Mouse (Mus musculus) neural tube, embryonic 12.5 days (tissue): ENCODE data around the gene Commd7. TPM values are rescaled to one million over a fixed set of nuclear protein-coding genes. Genes with fewer than 3 reads are reported as not detected.

ENCODE experiments used
- ATAC-seq: fragments of 200-750 bp; cut with Nextera tagmentation; 2 replicates; pipeline ENCODE4 v1.8.0; 2017; ENCODE audit warnings: low read depth, mild to moderate bottlenecking, moderate TSS enrichment, moderate library complexity; ENCODE audit not compliant: low FRiP score
- H3K27ac ChIP-seq: fragments of 300-500 bp; sonication (generic); 2 replicates; pipeline ENCODE4 v1.5.1; 2016
- H3K27me3 ChIP-seq: fragments of 300-500 bp; sonication (generic); replicated peaks from 2 replicates; pipeline ENCODE4 v1.6.1; 2016; ENCODE audit warnings: mild to moderate bottlenecking
- H3K36me3 ChIP-seq: fragments of 300-500 bp; sonication (generic); 2 replicates; pipeline ENCODE4 v1.6.1; 2016; ENCODE audit warnings: mild to moderate bottlenecking
- H3K4me1 ChIP-seq: fragments of 300-500 bp; sonication (generic); 2 replicates; pipeline ENCODE4 v1.6.1; 2016
- H3K4me2 ChIP-seq: fragments of 300-500 bp; sonication (generic); replicated peaks from 2 replicates; pipeline ENCODE4 v1.6.1; 2016; ENCODE audit warnings: mild to moderate bottlenecking
- H3K4me3 ChIP-seq: fragments of 300-500 bp; sonication (generic); 2 replicates; pipeline ENCODE4 v1.5.1; 2016
- H3K9ac ChIP-seq: fragments of 300-500 bp; sonication (generic); 2 replicates; pipeline ENCODE4 v1.6.1; 2016; ENCODE audit warnings: mild to moderate bottlenecking
- H3K9me3 ChIP-seq: fragments of 300-500 bp; sonication (generic); 2 replicates; pipeline ENCODE4 v1.6.1; 2016; ENCODE audit warnings: mild to moderate bottlenecking
- WGBS: fragments of 180-500 bp; shearing (Covaris S2); methylation state at CpG from one replicate; pipeline ENCODE4 v1.1.7; 2016; 5-methylcytosine and 5-hydroxymethylcytosine counted together
- polyA plus RNA-seq: library from polyadenylated mRNA; unstranded; fragments of >200 nt; fragmentation: Nextera tagmentation; extraction: Ambion mirVana; gene quantifications from 2 replicates; pipeline ENCODE4 v1.2.1, GENCODE M21; 2016

Commd7 gene
- polyA plus RNA-seq, 1 experiment from 2014 or later, result 69.5 TPM

- no peak overlapping the region for H3K4me2 ChIP-seq
Measured at GRCm38 (mm10) chr2:153600021-153600666, 32.4 kb downstream of the Commd7 start.

GRCm38 (mm10) chr2:153597626-153598025, 35.0 kb downstream of the Commd7 start:
- no peak overlapping the region for H3K9ac ChIP-seq
- no peak overlapping the region for H3K27ac ChIP-seq
- 84% methylated on average over 4 of the region's 4 CpGs for WGBS
- no peaks in the 10 kb centered on the region for H3K36me3 ChIP-seq
- H3K4me1 ChIP-seq, result peaks cover 23% of the 10 kb centered on the region
- no peak for ATAC-seq
- no peak overlapping the region for H3K4me3 ChIP-seq
- H3K4me2 ChIP-seq, result no peak overlapping the region
- no peaks in the 10 kb centered on the region for H3K9me3 ChIP-seq
- no peaks in the 10 kb centered on the region for H3K27me3 ChIP-seq

More at GRCm38 (mm10) chr2:153600021-153600666, 32.4 kb downstream of the Commd7 start:
- Histone ChIP-seq H3K27me3 (no peaks in the 10 kb centered on the region), H3K4me1 (peaks cover 18% of the 10 kb centered on the region), H3K9ac (no peak overlapping the region), H3K4me3 (no peak overlapping the region), H3K36me3 (no peaks in the 10 kb centered on the region), H3K27ac (no peak overlapping the region), H3K9me3 (no peaks in the 10 kb centered on the region)
- 55% methylated on average over 6 of the region's 6 CpGs for WGBS
- peak; percentile 52; the same call in 1 of the 2 replicates for ATAC-seq

DNA sequence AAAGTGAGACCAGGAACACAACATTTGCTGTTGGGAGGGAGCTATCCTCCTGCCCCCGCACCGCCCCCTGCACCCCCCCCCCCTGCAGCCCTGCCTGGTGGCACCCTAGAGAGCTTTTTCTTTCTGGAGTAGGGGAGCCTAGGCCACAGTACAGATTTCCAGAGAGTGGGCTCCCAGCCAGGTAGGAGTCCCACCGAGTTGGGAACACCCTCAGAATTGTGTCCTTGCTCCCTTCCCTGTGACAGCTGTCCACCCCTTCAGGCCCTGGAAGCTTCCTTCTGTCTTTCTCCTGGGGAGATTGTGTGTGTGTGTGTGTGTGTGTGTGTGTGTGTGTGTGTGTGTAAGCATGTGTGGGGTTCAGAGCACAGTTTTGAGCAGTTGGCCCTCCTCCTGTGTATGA, 35.6 kb downstream of the Commd7 start:
- Histone ChIP-seq H3K27me3 (no peaks in the 10 kb centered on the region), H3K9ac (no peak overlapping the region), H3K9me3 (no peaks in the 10 kb centered on the region), H3K27ac (no peak overlapping the region), H3K4me1 (peaks cover 23% of the 10 kb centered on the region), H3K4me3 (no peak overlapping the region), H3K36me3 (no peaks in the 10 kb centered on the region), H3K4me2 (no peak overlapping the region)
- no peak for ATAC-seq
- WGBS, result 85% methylated on average over 3 of the region's 3 CpGs

DNA sequence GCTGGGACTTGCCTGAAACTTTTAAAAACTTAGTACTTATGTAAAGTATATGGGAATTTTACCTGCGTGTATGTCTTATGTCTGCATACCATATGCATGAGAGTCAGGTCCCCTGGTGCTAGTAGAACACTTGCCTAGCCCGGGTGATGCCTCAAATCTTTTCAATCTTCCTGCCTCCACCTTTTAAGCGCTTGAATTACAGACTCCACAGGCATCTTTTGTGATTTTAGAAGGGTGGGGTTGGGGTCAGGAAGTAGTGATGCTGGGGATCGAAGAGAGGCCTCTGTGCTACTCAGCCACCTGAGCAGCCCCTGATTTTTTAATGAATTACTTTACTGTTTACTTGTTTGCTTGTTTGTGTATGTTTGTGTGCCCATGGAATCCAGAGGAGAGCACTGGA, 37.6 kb downstream of the Commd7 start:
- Histone ChIP-seq H3K4me1 (peaks cover 11% of the 10 kb centered on the region), H3K36me3 (no peaks in the 10 kb centered on the region), H3K9ac (no peak overlapping the region), H3K4me2 (no peak overlapping the region), H3K9me3 (no peaks in the 10 kb centered on the region), H3K27me3 (no peaks in the 10 kb centered on the region), H3K4me3 (no peak overlapping the region), H3K27ac (no peak overlapping the region)
- WGBS, result 45% methylated on average over 4 of the region's 4 CpGs
- ATAC-seq, result no peak

DNA sequence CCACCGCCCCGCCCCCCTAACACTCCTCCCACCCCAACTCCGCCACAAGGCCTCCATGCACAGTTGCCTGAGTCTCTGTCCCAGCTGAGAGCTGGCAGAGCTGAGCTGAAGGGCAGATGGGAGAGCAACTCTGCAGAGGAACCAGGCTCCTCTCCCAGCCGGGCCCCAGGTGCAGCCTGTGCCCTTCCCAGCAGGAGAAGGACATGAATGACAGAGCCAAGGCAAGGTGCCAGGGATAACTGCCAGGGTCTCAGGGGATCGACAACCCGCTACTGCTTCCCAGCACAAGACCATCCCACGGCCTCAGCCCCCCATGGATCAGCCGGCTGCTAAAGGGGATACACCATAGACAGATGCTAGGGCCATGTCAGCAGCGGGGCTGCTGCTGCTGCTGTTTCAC, 39.4 kb downstream of the Commd7 start:
- H3K4me3 ChIP-seq, result no peak overlapping the region
- H3K27me3 ChIP-seq, result no peaks in the 10 kb centered on the region
- WGBS, result 46% methylated on average over 9 of the region's 9 CpGs
- no peaks in the 10 kb centered on the region for H3K9me3 ChIP-seq
- H3K27ac ChIP-seq, result no peak overlapping the region
- no peak overlapping the region for H3K9ac ChIP-seq
- peaks cover 11% of the 10 kb centered on the region for H3K4me1 ChIP-seq
- H3K36me3 ChIP-seq, result no peaks in the 10 kb centered on the region
- H3K4me2 ChIP-seq, result no peak overlapping the region
- peak; percentile 87 for ATAC-seq

- peaks cover 11% of the 10 kb centered on the region for H3K4me1 ChIP-seq
- H3K9me3 ChIP-seq, result no peaks in the 10 kb centered on the region
- no peaks in the 10 kb centered on the region for H3K27me3 ChIP-seq
- no peak for ATAC-seq
- no peak overlapping the region for H3K9ac ChIP-seq
- no peak overlapping the region for H3K27ac ChIP-seq
- 75% methylated on average over 8 of the region's 8 CpGs for WGBS
- no peak overlapping the region for H3K4me2 ChIP-seq
- H3K36me3 ChIP-seq, result no peaks in the 10 kb centered on the region
- no peak overlapping the region for H3K4me3 ChIP-seq
Measured at GRCm38 (mm10) chr2:153592056-153593014, 40.2 kb downstream of the Commd7 start.

- peak overlapping the region; percentile 52 for H3K4me2 ChIP-seq
- no peaks in the 10 kb centered on the region for H3K27me3 ChIP-seq
- peaks cover 6% of the 10 kb centered on the region; the same call in 1 of the 2 replicates for H3K4me1 ChIP-seq
- H3K4me3 ChIP-seq, result no peak overlapping the region
- H3K27ac ChIP-seq, result no peak overlapping the region
- 12% methylated on average over 15 of the region's 15 CpGs for WGBS
- no peak overlapping the region for H3K9ac ChIP-seq
- H3K36me3 ChIP-seq, result no peaks in the 10 kb centered on the region
- peak; percentile 66 for ATAC-seq
- H3K9me3 ChIP-seq, result no peaks in the 10 kb centered on the region
Measured at GRCm38 (mm10) chr2:153586515-153587174, 45.9 kb downstream of the Commd7 start.

DNA sequence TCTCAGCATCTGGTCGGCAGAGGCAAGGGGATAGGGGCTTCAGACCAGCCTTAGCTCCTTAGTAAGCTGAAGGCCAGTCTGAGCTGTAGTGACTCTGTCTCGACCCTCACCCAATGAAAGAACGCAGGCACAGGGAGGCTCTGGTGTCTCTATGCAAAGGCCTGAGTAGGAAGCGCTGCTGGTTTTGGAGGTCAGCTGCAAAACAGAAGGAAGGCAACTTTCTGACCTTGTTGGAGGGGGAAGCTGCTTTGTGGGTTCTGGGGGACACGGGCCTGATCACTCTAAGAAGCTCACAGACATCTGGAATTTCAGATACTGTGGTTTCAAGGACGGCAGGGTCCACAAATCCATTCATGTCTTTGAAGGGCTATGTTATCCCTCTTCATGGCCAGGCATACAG, 46.6 kb downstream of the Commd7 start:
- WGBS, result 66% methylated on average over 6 of the region's 6 CpGs
- Histone ChIP-seq H3K27ac (no peak overlapping the region), H3K9me3 (no peaks in the 10 kb centered on the region), H3K27me3 (no peaks in the 10 kb centered on the region), H3K4me1 (peaks cover 6% of the 10 kb centered on the region; the same call in 1 of the 2 replicates), H3K36me3 (no peaks in the 10 kb centered on the region), H3K9ac (no peak overlapping the region), H3K4me2 (peak overlapping the region; percentile 52), H3K4me3 (no peak overlapping the region)
- no peak for ATAC-seq

GRCm38 (mm10) chr2:153584396-153584795, 48.2 kb downstream of the Commd7 start:
- H3K4me2 ChIP-seq, result no peak overlapping the region
- peaks cover 6% of the 10 kb centered on the region; the same call in 1 of the 2 replicates for H3K4me1 ChIP-seq
- H3K36me3 ChIP-seq, result no peaks in the 10 kb centered on the region
- no peak overlapping the region for H3K27ac ChIP-seq
- H3K9me3 ChIP-seq, result no peaks in the 10 kb centered on the region
- H3K27me3 ChIP-seq, result no peaks in the 10 kb centered on the region
- H3K9ac ChIP-seq, result no peak overlapping the region
- no peak for ATAC-seq
- WGBS, result 72% methylated on average over 4 of the region's 4 CpGs
- no peak overlapping the region for H3K4me3 ChIP-seq

GRCm38 (mm10) chr2:153583641-153584049, 48.9 kb downstream of the Commd7 start:
- ATAC-seq, result no peak
- H3K9me3 ChIP-seq, result no peaks in the 10 kb centered on the region
- no peaks in the 10 kb centered on the region for H3K36me3 ChIP-seq
- no peak overlapping the region for H3K4me2 ChIP-seq
- H3K4me1 ChIP-seq, result peaks cover 6% of the 10 kb centered on the region; the same call in 1 of the 2 replicates
- H3K4me3 ChIP-seq, result no peak overlapping the region
- no peaks in the 10 kb centered on the region for H3K27me3 ChIP-seq
- no peak overlapping the region for H3K27ac ChIP-seq
- H3K9ac ChIP-seq, result no peak overlapping the region
- WGBS, result 51% methylated on average over 14 of the region's 14 CpGs

DNA sequence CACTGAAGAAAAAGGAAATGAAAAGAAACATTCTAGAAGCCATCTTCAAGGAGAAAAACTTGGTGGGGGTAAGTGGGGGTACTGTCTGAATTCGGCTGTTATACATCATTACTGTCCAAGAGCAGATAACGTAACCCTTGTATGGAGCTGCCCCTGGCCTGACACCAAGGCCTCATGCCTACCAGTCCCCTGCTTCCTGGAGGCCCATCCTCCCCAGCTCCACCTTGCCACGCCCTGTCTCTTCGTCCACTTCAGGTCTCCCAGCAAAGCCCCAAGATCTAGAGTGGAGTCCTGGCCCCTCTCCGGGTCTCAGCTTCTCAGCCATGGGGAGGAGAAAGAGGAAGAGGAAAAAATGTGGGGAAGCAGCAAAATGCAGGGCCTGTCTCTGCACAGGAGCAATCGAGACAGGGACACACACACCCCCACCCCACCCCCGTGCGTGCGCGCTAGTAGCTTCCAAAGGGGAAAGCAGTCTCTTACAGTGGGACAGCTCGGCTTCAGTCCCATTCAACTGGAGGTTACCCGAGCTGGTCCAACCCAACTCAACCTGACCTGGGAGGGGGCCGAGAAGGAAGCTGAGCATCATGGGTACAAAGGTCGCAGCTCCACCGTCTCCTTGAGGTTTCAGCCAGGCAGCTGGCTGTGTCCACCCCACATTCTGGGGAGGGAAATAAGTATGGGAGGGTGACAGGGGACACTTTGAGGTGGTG, 49.5 kb downstream of the Commd7 start:
- no peaks in the 10 kb centered on the region for H3K9me3 ChIP-seq
- H3K4me1 ChIP-seq, result peaks cover 6% of the 10 kb centered on the region; the same call in 1 of the 2 replicates
- no peaks in the 10 kb centered on the region for H3K36me3 ChIP-seq
- no peak overlapping the region for H3K4me2 ChIP-seq
- no peak overlapping the region for H3K9ac ChIP-seq
- no peak for ATAC-seq
- H3K4me3 ChIP-seq, result no peak overlapping the region
- no peaks in the 10 kb centered on the region for H3K27me3 ChIP-seq
- WGBS, result 58% methylated on average over 15 of the region's 15 CpGs
- no peak overlapping the region for H3K27ac ChIP-seq
